Mouse (Mus musculus): ENCODE data around the gene Abca2.

GRCm38 (mm10) chr2:25441067-25441466 is 12.6 kb downstream of the Abca2 start:
- TF ChIP-seq CTCF (IDR thresholded peaks at IDR 0.05; ENCODE audit: control insufficient read depth, insufficient read depth, low read length) (no peak), POLR2A (IDR thresholded peaks at IDR 0.05; ENCODE audit: borderline replicate concordance, control insufficient read depth, low read depth, low read length) (no peak)
